Mouse (Mus musculus) spleen, adult 10 weeks (tissue): ENCODE results near the gene Pigl. TPM values are rescaled to one million over a fixed set of nuclear protein-coding genes. Genes with fewer than 3 reads are reported as not detected.

Experiments used
- polyA plus RNA-seq: library from polyadenylated mRNA; stranded (reverse); fragments of 350-450 nt; fragmentation: Illumina TruSeq; extraction: RNeasy Lipid Tissue Mini Kit (QIAGEN cat#74804); gene quantifications from one replicate; pipeline ENCODE4 v1.2.3, GENCODE M21; 2015; ENCODE audit warnings: low replicate concordance; ENCODE audit not compliant: insufficient read depth

The Pigl gene
- polyA plus RNA-seq: 9.8 TPM

DNA sequence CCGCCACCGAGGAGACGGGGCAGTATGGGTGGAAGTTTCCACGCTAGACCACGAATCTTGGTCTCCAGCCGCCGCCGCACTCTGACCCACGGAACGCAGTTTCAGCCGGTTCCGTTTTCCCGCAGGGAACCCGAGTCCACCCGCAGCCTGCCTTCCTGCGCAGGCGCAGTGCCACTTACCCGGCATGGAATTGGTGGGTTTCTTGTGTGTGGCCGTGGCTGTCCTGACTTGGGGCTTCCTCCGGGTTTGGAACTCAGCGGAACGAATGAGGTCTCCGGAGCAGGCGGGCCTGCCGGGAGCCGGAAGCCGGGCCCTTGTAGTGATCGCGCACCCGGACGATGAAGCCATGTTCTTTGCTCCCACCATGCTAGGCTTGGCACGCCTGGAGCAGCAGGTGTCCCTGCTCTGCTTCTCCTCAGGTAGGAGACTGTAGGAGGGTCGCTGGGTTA is at the start of gene Pigl, which contains the start of gene Ncor1:
Pigl (plus strand) TSS at position 185 of the 449 bp plus-strand sequence.
Ncor1 (minus strand) TSS at position 266 of the 449 bp plus-strand sequence.

DNA sequence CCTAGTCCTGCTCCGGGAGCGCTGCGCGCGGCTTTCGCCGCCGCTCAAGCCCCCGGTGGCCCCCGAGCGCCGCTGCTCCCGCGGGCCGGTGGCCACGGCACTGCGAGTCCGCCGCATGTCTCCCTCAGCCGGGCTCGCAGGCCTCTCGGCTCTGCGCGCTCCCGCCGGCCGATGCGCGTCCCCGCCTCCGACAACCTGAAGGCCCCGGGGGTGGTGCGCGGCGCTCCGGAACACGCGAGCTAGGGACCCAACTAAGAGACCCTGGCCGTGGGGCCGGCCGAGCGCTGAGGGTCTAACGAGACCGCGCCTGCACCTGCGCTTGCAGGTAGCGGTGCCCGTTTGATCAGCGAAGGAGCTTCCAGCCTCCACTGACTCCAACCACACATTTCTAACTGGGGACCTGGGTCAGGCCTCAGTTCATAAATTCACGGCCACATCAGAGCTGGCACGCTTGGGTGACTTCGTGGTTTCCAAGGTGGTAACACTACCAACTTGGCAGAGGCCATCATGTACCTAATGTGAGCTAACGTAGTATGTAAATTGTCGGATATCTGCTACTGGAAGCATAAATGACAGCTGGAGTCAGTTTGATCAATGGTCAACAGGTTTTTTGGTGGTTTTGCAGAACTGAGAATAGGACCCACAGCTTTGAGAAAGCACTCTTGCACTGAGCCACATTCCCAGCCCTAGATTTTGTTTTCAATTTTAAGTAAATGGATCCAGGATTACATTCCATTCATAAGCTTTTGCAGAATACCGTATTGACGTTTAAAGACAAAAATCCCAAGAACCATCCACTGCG is 81.0 kb downstream of the Pigl start, which contains the start of gene Cenpv:
Cenpv (minus strand) TSS at position 173 of the 802 bp plus-strand sequence.

GRCm38 (mm10) chr11:62550727-62551225 is 92.5 kb downstream of the Pigl start, which contains the start of gene Ubb:
Gene Ubb (plus strand): TSS chr11:62551171.

Other genes with a start within 250 kb of the Pigl start
- gene Adora2b, start 209.5 kb upstream of the Pigl start, polyA plus RNA-seq: 0.94 TPM
- gene Zswim7, start 177.1 kb upstream of the Pigl start, polyA plus RNA-seq: 9.0 TPM
- gene Ttc19, start 177.0 kb upstream of the Pigl start, polyA plus RNA-seq: 14.7 TPM
- 202 TPM for gene Ncor1, start 81 bp downstream of the Pigl start, polyA plus RNA-seq
- gene Cenpv, start 80.8 kb downstream of the Pigl start, polyA plus RNA-seq: 12.0 TPM
- 647 TPM for gene Ubb, start 92.7 kb downstream of the Pigl start, polyA plus RNA-seq
- 27.0 TPM for gene Trpv2, start 116.0 kb downstream of the Pigl start, polyA plus RNA-seq
- 7.7 TPM for gene Lrrc75a, start 190.1 kb downstream of the Pigl start, polyA plus RNA-seq
- 23.9 TPM for gene Mmgt2, start 190.2 kb downstream of the Pigl start, polyA plus RNA-seq